Mouse (Mus musculus) heart, embryonic 11.5 days (tissue): ENCODE data around the gene Tspan12. TPM values are rescaled to one million over a fixed set of nuclear protein-coding genes. Genes with fewer than 3 reads are reported as not detected.
A peak's percentile ranks its signal among the peaks of the same experiment; 100 is the strongest.

Experiments used
- ATAC-seq: fragments of 200-750 bp; cut with Nextera tagmentation; replicated peaks from 2 replicates; pipeline ENCODE4 v1.8.0; 2017; ENCODE audit warnings: moderate library complexity; ENCODE audit not compliant: insufficient number of reproducible peaks, low FRiP score, low TSS enrichment
- H3K27ac ChIP-seq: fragments of 300-500 bp; sonication (generic); 2 replicates; pipeline ENCODE4 v1.5.1; 2014; ENCODE audit warnings: mild to moderate bottlenecking, low read depth, low read length
- H3K27me3 ChIP-seq: fragments of 300-500 bp; sonication (generic); 2 replicates; pipeline ENCODE4 v1.6.1; 2014; ENCODE audit warnings: mild to moderate bottlenecking, low read length, mixed read lengths; ENCODE audit not compliant: control insufficient read depth, insufficient read depth
- H3K36me3 ChIP-seq: fragments of 300-500 bp; sonication (generic); 2 replicates; pipeline ENCODE4 v1.6.1; 2014; ENCODE audit warnings: mild to moderate bottlenecking, low read length, moderate library complexity, mixed read lengths; ENCODE audit not compliant: control insufficient read depth, insufficient read depth
- H3K4me1 ChIP-seq: fragments of 300-500 bp; sonication (generic); 2 replicates; pipeline ENCODE4 v1.6.1; 2014; ENCODE audit warnings: low read length; ENCODE audit not compliant: control insufficient read depth, insufficient read depth
- H3K4me2 ChIP-seq: fragments of 300-500 bp; sonication (generic); 2 replicates; pipeline ENCODE4 v1.6.1; 2014; ENCODE audit warnings: mild to moderate bottlenecking, moderate library complexity
- H3K4me3 ChIP-seq: fragments of 300-500 bp; sonication (generic); 2 replicates; pipeline ENCODE4 v1.5.1; 2014; ENCODE audit warnings: low read depth, low read length
- H3K9ac ChIP-seq: fragments of 300-500 bp; sonication (generic); 2 replicates; pipeline ENCODE4 v1.6.1; 2014; ENCODE audit warnings: mild to moderate bottlenecking, low read depth, low read length, moderate library complexity
- H3K9me3 ChIP-seq: fragments of 300-500 bp; sonication (generic); replicated peaks from 2 replicates; pipeline ENCODE4 v1.6.1; 2016; ENCODE audit warnings: low read length; ENCODE audit not compliant: control insufficient read depth
- WGBS: fragments of 180-500 bp; shearing (Covaris S2); extraction: QIAGEN DNeasy Blood & Tissue Kit; methylation state at CpG from one replicate; pipeline ENCODE4 v1.1.7; 2014; ENCODE audit not compliant: insufficient replicate concordance; 5-methylcytosine and 5-hydroxymethylcytosine counted together
- polyA plus RNA-seq: library from polyadenylated mRNA; unstranded; fragments of >200 nt; fragmentation: Nextera tagmentation; extraction: Ambion mirVana; gene quantifications from 2 replicates; pipeline ENCODE4 v1.2.1, GENCODE M21; 2014

Tspan12 gene
- polyA plus RNA-seq, 1 experiment from 2014 or later: 70.1 TPM

- peaks cover 5% of the 10 kb centered on the region; the same call in 1 of the 2 replicates for H3K36me3 ChIP-seq
- no peak overlapping the region for H3K27ac ChIP-seq
- 51% methylated on average over 10 of the region's 10 CpGs for WGBS
- ATAC-seq: no peak
- no peaks in the 10 kb centered on the region for H3K27me3 ChIP-seq
- H3K4me2 ChIP-seq: no peak overlapping the region
- no peaks in the 10 kb centered on the region for H3K9me3 ChIP-seq
- H3K9ac ChIP-seq: no peak overlapping the region
- no peak overlapping the region for H3K4me3 ChIP-seq
- peaks cover 15% of the 10 kb centered on the region for H3K4me1 ChIP-seq
Observed at GRCm38 (mm10) chr6:21839244-21839814, 13.0 kb downstream of the Tspan12 start.

GRCm38 (mm10) chr6:21833531-21833930, 18.8 kb downstream of the Tspan12 start:
- Histone ChIP-seq H3K27me3 (no peaks in the 10 kb centered on the region), H3K9ac (no peak overlapping the region), H3K4me1 (no peaks in the 10 kb centered on the region), H3K4me2 (no peak overlapping the region), H3K4me3 (no peak overlapping the region), H3K36me3 (peaks cover 8% of the 10 kb centered on the region; the same call in 1 of the 2 replicates), H3K9me3 (no peaks in the 10 kb centered on the region), H3K27ac (no peak overlapping the region)
- no peak for ATAC-seq
- 88% methylated on average over 4 of the region's 4 CpGs for WGBS

GRCm38 (mm10) chr6:21831871-21832270, 20.4 kb downstream of the Tspan12 start:
- ATAC-seq: no peak
- no peak overlapping the region for H3K9ac ChIP-seq
- H3K27ac ChIP-seq: no peak overlapping the region
- no peak overlapping the region for H3K4me3 ChIP-seq
- no peaks in the 10 kb centered on the region for H3K9me3 ChIP-seq
- no peaks in the 10 kb centered on the region for H3K27me3 ChIP-seq
- H3K4me2 ChIP-seq: no peak overlapping the region
- no peaks in the 10 kb centered on the region for H3K4me1 ChIP-seq
- 80% methylated on average over 3 of the region's 3 CpGs for WGBS
- H3K36me3 ChIP-seq: peaks cover 8% of the 10 kb centered on the region; the same call in 1 of the 2 replicates

GRCm38 (mm10) chr6:21830931-21831330, 21.4 kb downstream of the Tspan12 start:
- H3K4me2 ChIP-seq: no peak overlapping the region
- WGBS: 79% methylated on average over 6 of the region's 6 CpGs
- no peak overlapping the region for H3K27ac ChIP-seq
- no peaks in the 10 kb centered on the region for H3K4me1 ChIP-seq
- ATAC-seq: no peak
- H3K4me3 ChIP-seq: no peak overlapping the region
- H3K36me3 ChIP-seq: peaks cover 8% of the 10 kb centered on the region; the same call in 1 of the 2 replicates
- no peaks in the 10 kb centered on the region for H3K27me3 ChIP-seq
- H3K9me3 ChIP-seq: no peaks in the 10 kb centered on the region
- H3K9ac ChIP-seq: no peak overlapping the region

GRCm38 (mm10) chr6:21829930-21830329, 22.4 kb downstream of the Tspan12 start:
- ATAC-seq: no peak
- no peak overlapping the region for H3K27ac ChIP-seq
- no peaks in the 10 kb centered on the region for H3K4me1 ChIP-seq
- 72% methylated on average over 7 of the region's 7 CpGs for WGBS
- no peak overlapping the region for H3K4me2 ChIP-seq
- H3K4me3 ChIP-seq: no peak overlapping the region
- peaks cover 5% of the 10 kb centered on the region; the same call in 1 of the 2 replicates for H3K36me3 ChIP-seq
- H3K9ac ChIP-seq: no peak overlapping the region
- no peaks in the 10 kb centered on the region for H3K27me3 ChIP-seq
- H3K9me3 ChIP-seq: no peaks in the 10 kb centered on the region

GRCm38 (mm10) chr6:21828437-21828836, 23.9 kb downstream of the Tspan12 start:
- H3K9me3 ChIP-seq: no peaks in the 10 kb centered on the region
- ATAC-seq: no peak
- H3K27ac ChIP-seq: no peak overlapping the region

GRCm38 (mm10) chr6:21828001-21828400, 24.3 kb downstream of the Tspan12 start:
- 76% methylated on average over 7 of the region's 7 CpGs for WGBS
- Histone ChIP-seq H3K4me2 (no peak overlapping the region), H3K9ac (no peak overlapping the region)

More at GRCm38 (mm10) chr6:21828437-21828836, 23.9 kb downstream of the Tspan12 start:
- Histone ChIP-seq H3K4me2 (no peak overlapping the region), H3K9ac (no peak overlapping the region), H3K4me3 (no peak overlapping the region), H3K4me1 (peaks cover 3% of the 10 kb centered on the region), H3K27me3 (no peaks in the 10 kb centered on the region), H3K36me3 (no peaks in the 10 kb centered on the region)
- WGBS: 69% methylated on average over 4 of the region's 4 CpGs

GRCm38 (mm10) chr6:21823694-21824093, 28.6 kb downstream of the Tspan12 start:
- H3K4me2 ChIP-seq: peak overlapping the region; percentile 55; the same call in 1 of the 2 replicates
- H3K27me3 ChIP-seq: no peaks in the 10 kb centered on the region
- H3K4me3 ChIP-seq: no peak overlapping the region
- H3K9ac ChIP-seq: no peak overlapping the region
- H3K4me1 ChIP-seq: peaks cover 11% of the 10 kb centered on the region
- peak overlapping the region; percentile 74; the same call in 1 of the 2 replicates for H3K27ac ChIP-seq
- H3K9me3 ChIP-seq: no peaks in the 10 kb centered on the region
- no peaks in the 10 kb centered on the region for H3K36me3 ChIP-seq
- WGBS: 89% methylated on average over 7 of the region's 7 CpGs
- no peak for ATAC-seq

More at GRCm38 (mm10) chr6:21828001-21828400, 24.3 kb downstream of the Tspan12 start:
- Histone ChIP-seq H3K27me3 (no peaks in the 10 kb centered on the region), H3K36me3 (no peaks in the 10 kb centered on the region), H3K9me3 (no peaks in the 10 kb centered on the region), H3K27ac (no peak overlapping the region), H3K4me3 (no peak overlapping the region), H3K4me1 (peaks cover 7% of the 10 kb centered on the region)
- ATAC-seq: no peak

- H3K4me1 ChIP-seq: peaks cover 15% of the 10 kb centered on the region
- H3K9me3 ChIP-seq: no peaks in the 10 kb centered on the region
- no peaks in the 10 kb centered on the region for H3K27me3 ChIP-seq
- no peaks in the 10 kb centered on the region for H3K36me3 ChIP-seq
- 39% methylated on average over 8 of the region's 8 CpGs for WGBS
- H3K27ac ChIP-seq: peak overlapping the region; percentile 74
- H3K9ac ChIP-seq: no peak overlapping the region
- peak; percentile 75 for ATAC-seq
- H3K4me2 ChIP-seq: peak overlapping the region; percentile 55
- no peak overlapping the region for H3K4me3 ChIP-seq
Observed at GRCm38 (mm10) chr6:21823281-21823680, 29.0 kb downstream of the Tspan12 start.
